Mouse (Mus musculus): ENCODE measurements around the gene Gm17349. TPM values are rescaled to one million over a fixed set of nuclear protein-coding genes. Genes with fewer than 3 reads are reported as not detected.

Gm17349 gene
- polyA plus RNA-seq, 1 experiment = not detected

- Histone ChIP-seq H3K27me3 (ENCODE audit: control insufficient read depth, insufficient read depth, insufficient read length) (peaks cover 46% of the 10 kb centered on the region), H3ac (ENCODE audit: control insufficient read depth, insufficient read length, low read depth) (no peak overlapping the region), H3K4me3 (ENCODE audit: insufficient read depth, poor library complexity, severe bottlenecking) (no peak overlapping the region), H3K79me3 (ENCODE audit: low read depth) (no peaks in the 10 kb centered on the region), H3K79me2 (ENCODE audit: control insufficient read depth, insufficient read depth) (peaks cover 22% of the 10 kb centered on the region), H3K36me3 (ENCODE audit: control insufficient read depth, insufficient read depth) (no peaks in the 10 kb centered on the region)
- TF ChIP-seq MYOG (IDR thresholded peaks at IDR 0.05; ENCODE audit: control insufficient read depth, extremely low read depth, insufficient read length) = no peak
- TF ChIP-seq CTCF (IDR thresholded peaks at IDR 0.05; ENCODE audit: control insufficient read depth, insufficient read depth, insufficient read length) = no peak
- TF ChIP-seq MAX (IDR thresholded peaks at IDR 0.05) = no peak
- TF ChIP-seq USF1 (IDR thresholded peaks at IDR 0.05; ENCODE audit: low read depth) = no peak
- TF ChIP-seq MYOD1 (IDR thresholded peaks at IDR 0.05; ENCODE audit: control insufficient read depth, insufficient read length, low read depth) = no peak
- TF ChIP-seq FOSL1 (IDR thresholded peaks at IDR 0.05; ENCODE audit: insufficient read depth, low read length, poor library complexity, severe bottlenecking) = no peak
- no peak for TF ChIP-seq CEBPB (IDR thresholded peaks at IDR 0.05; ENCODE audit: low read depth)
Measured at GRCm38 (mm10) chr15:99697309-99697708, 8.0 kb downstream of the Gm17349 start.

GRCm38 (mm10) chr15:99691976-99692375 lies 13.3 kb downstream of the Gm17349 start:
- no peak for TF ChIP-seq CEBPB (IDR thresholded peaks at IDR 0.05; ENCODE audit: low read depth)
- no peak for TF ChIP-seq MAX (IDR thresholded peaks at IDR 0.05)
- no peak for TF ChIP-seq MYOG (IDR thresholded peaks at IDR 0.05; ENCODE audit: control insufficient read depth, extremely low read depth, insufficient read length)
- TF ChIP-seq USF1 (IDR thresholded peaks at IDR 0.05; ENCODE audit: low read depth) = no peak
- no peak for TF ChIP-seq CTCF (IDR thresholded peaks at IDR 0.05; ENCODE audit: control insufficient read depth, insufficient read depth, insufficient read length)
- no peak for TF ChIP-seq MYOD1 (IDR thresholded peaks at IDR 0.05; ENCODE audit: control insufficient read depth, insufficient read length, low read depth)
- TF ChIP-seq FOSL1 (IDR thresholded peaks at IDR 0.05; ENCODE audit: insufficient read depth, low read length, poor library complexity, severe bottlenecking) = no peak
- Histone ChIP-seq H3K79me3 (ENCODE audit: low read depth) (no peaks in the 10 kb centered on the region), H3ac (ENCODE audit: control insufficient read depth, insufficient read length, low read depth) (no peak overlapping the region), H3K27me3 (ENCODE audit: control insufficient read depth, insufficient read depth, insufficient read length) (peaks cover 57% of the 10 kb centered on the region), H3K79me2 (ENCODE audit: control insufficient read depth, insufficient read depth) (no peaks in the 10 kb centered on the region), H3K4me3 (ENCODE audit: insufficient read depth, poor library complexity, severe bottlenecking) (no peak overlapping the region), H3K36me3 (ENCODE audit: control insufficient read depth, insufficient read depth) (no peaks in the 10 kb centered on the region)

- no peaks in the 10 kb centered on the region for H3K79me3 ChIP-seq (ENCODE audit: low read depth)
- H3ac ChIP-seq (ENCODE audit: control insufficient read depth, insufficient read length, low read depth) = no peak overlapping the region
- TF ChIP-seq USF1 (IDR thresholded peaks at IDR 0.05; ENCODE audit: low read depth) (no peak), MYOG (IDR thresholded peaks at IDR 0.05; ENCODE audit: control insufficient read depth, extremely low read depth, insufficient read length) (no peak), MYOD1 (IDR thresholded peaks at IDR 0.05; ENCODE audit: control insufficient read depth, insufficient read length, low read depth) (no peak), FOSL1 (IDR thresholded peaks at IDR 0.05; ENCODE audit: insufficient read depth, low read length, poor library complexity, severe bottlenecking) (no peak), CEBPB (IDR thresholded peaks at IDR 0.05; ENCODE audit: low read depth) (no peak), CTCF (IDR thresholded peaks at IDR 0.05; ENCODE audit: control insufficient read depth, insufficient read depth, insufficient read length) (no peak)
- H3K36me3 ChIP-seq (ENCODE audit: control insufficient read depth, insufficient read depth) = no peaks in the 10 kb centered on the region
- H3K27me3 ChIP-seq (ENCODE audit: control insufficient read depth, insufficient read depth, insufficient read length) = peaks cover 55% of the 10 kb centered on the region
- H3K79me2 ChIP-seq (ENCODE audit: control insufficient read depth, insufficient read depth) = no peaks in the 10 kb centered on the region
- no peak overlapping the region for H3K4me3 ChIP-seq (ENCODE audit: insufficient read depth, poor library complexity, severe bottlenecking)
Measured at GRCm38 (mm10) chr15:99690924-99691323, 14.4 kb downstream of the Gm17349 start.

DNA sequence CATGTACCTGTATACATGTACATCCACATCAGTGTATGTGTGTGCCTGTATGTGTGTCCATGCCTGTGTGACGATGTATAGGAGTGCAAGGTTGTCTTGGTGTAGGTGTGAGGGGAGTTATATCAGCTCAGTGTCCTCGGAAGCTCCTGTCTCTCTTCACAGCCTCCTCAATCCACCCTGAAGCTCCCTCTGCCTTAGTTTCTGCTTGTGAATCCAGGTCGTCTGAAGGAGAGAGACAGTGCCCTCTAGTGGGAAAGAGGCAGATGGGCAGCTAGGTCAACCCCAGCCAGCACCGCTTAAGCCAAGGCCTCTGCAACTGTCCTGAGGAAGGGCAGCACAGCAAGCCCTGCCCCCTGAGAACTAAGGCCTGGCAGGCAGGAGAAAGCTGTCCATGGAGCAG lies 16.6 kb downstream of the Gm17349 start:
- H3K4me3 ChIP-seq (ENCODE audit: insufficient read depth, poor library complexity, severe bottlenecking) = no peak overlapping the region
- no peaks in the 10 kb centered on the region for H3K79me3 ChIP-seq (ENCODE audit: low read depth)
- no peaks in the 10 kb centered on the region for H3K36me3 ChIP-seq (ENCODE audit: control insufficient read depth, insufficient read depth)
- peak; percentile 92 for TF ChIP-seq CTCF (IDR thresholded peaks at IDR 0.05; ENCODE audit: control insufficient read depth, insufficient read depth, insufficient read length)
- TF ChIP-seq USF1 (IDR thresholded peaks at IDR 0.05; ENCODE audit: low read depth) = no peak
- H3K27me3 ChIP-seq (ENCODE audit: control insufficient read depth, insufficient read depth, insufficient read length) = peaks cover 42% of the 10 kb centered on the region
- no peak overlapping the region for H3ac ChIP-seq (ENCODE audit: control insufficient read depth, insufficient read length, low read depth)
- H3K79me2 ChIP-seq (ENCODE audit: control insufficient read depth, insufficient read depth) = no peaks in the 10 kb centered on the region

DNA sequence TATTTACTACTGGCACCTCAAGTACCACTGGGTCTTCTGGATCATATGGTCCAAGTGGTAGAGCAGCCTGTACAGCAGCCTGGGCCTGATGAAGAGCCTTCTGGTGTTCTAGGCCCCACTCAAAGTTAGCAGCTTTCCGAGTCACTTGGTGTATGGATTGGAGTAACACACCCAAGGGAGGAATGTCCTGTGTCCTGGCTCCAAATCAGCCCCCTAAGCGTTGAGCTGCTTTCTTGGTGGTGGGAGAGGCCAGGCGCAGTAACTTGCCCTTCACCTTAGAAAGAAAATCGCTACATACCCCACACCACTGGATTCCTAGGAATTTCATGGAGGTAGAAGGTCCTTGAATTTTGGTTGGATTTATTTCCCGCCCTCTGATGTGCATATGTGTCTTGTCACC lies 21.1 kb downstream of the Gm17349 start:
- peaks cover 27% of the 10 kb centered on the region for H3K27me3 ChIP-seq (ENCODE audit: control insufficient read depth, insufficient read depth, insufficient read length)
- H3K79me2 ChIP-seq (ENCODE audit: control insufficient read depth, insufficient read depth) = no peaks in the 10 kb centered on the region
- H3ac ChIP-seq (ENCODE audit: control insufficient read depth, insufficient read length, low read depth) = no peak overlapping the region
- no peak overlapping the region for H3K4me3 ChIP-seq (ENCODE audit: insufficient read depth, poor library complexity, severe bottlenecking)
- no peaks in the 10 kb centered on the region for H3K36me3 ChIP-seq (ENCODE audit: control insufficient read depth, insufficient read depth)
- no peaks in the 10 kb centered on the region for H3K79me3 ChIP-seq (ENCODE audit: low read depth)
- TF ChIP-seq FOSL1 (IDR thresholded peaks at IDR 0.05; ENCODE audit: insufficient read depth, low read length, poor library complexity, severe bottlenecking) = no peak
- TF ChIP-seq MAX (IDR thresholded peaks at IDR 0.05) = no peak
- no peak for TF ChIP-seq MYOG (IDR thresholded peaks at IDR 0.05; ENCODE audit: control insufficient read depth, extremely low read depth, insufficient read length)
- TF ChIP-seq CEBPB (IDR thresholded peaks at IDR 0.05; ENCODE audit: low read depth) = no peak
- TF ChIP-seq CTCF (IDR thresholded peaks at IDR 0.05; ENCODE audit: control insufficient read depth, insufficient read depth, insufficient read length) = no peak
- TF ChIP-seq MYOD1 (IDR thresholded peaks at IDR 0.05; ENCODE audit: control insufficient read depth, insufficient read length, low read depth) = no peak
- TF ChIP-seq USF1 (IDR thresholded peaks at IDR 0.05; ENCODE audit: low read depth) = no peak

GRCm38 (mm10) chr15:99682880-99683279 lies 22.4 kb downstream of the Gm17349 start:
- Histone ChIP-seq H3K79me2 (ENCODE audit: control insufficient read depth, insufficient read depth) (no peaks in the 10 kb centered on the region), H3K36me3 (ENCODE audit: control insufficient read depth, insufficient read depth) (no peaks in the 10 kb centered on the region), H3K79me3 (ENCODE audit: low read depth) (no peaks in the 10 kb centered on the region), H3ac (ENCODE audit: control insufficient read depth, insufficient read length, low read depth) (no peak overlapping the region), H3K27me3 (ENCODE audit: control insufficient read depth, insufficient read depth, insufficient read length) (peaks cover 27% of the 10 kb centered on the region), H3K4me3 (ENCODE audit: insufficient read depth, poor library complexity, severe bottlenecking) (no peak overlapping the region)
- TF ChIP-seq MYOG (IDR thresholded peaks at IDR 0.05; ENCODE audit: control insufficient read depth, extremely low read depth, insufficient read length) (no peak), CEBPB (IDR thresholded peaks at IDR 0.05; ENCODE audit: low read depth) (no peak), CTCF (IDR thresholded peaks at IDR 0.05; ENCODE audit: control insufficient read depth, insufficient read depth, insufficient read length) (peak; percentile 6), MAX (IDR thresholded peaks at IDR 0.05) (no peak)
